Mouse (Mus musculus) ovary, adult 18-20 months (tissue): ENCODE results near the gene Sept3.

ENCODE experiments used
- DNase-seq: peaks from one replicate; pipeline ENCODE4 v3.0.0; 2022; ENCODE audit warnings: low spot score, mixed read lengths

The Sept3 gene

DNA sequence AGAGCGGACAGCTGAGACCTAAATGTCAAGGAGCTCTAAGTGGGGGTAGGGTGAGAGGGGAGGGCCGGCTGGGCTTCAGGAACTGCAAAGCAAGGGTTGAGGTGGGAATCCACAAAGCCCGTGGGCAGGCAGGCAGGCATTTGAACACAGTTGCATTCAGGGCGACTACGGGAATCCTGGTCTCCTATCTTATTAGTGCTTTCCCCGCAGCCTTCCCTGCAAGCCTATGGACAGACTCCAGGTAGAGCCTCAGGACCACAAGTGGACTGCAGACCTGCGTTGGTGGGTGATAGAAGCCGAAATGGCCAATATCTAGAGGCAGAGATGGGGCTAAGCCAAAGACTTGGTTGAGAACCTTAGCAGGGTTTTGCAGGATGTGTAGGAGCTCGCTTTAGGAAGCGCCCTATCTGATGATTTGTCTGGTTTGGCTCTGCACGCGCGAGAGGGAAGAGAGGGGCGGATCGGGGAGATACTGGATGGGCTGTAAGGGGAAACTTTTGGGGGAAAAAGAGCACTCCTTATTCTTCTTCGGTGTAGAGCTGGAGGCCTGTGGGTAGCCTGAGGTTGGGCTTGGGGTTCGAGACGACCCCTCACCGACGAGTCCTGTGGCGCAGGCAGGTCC lies 65.8 kb downstream of the Sept3 start:
- DNase-seq = no peak

DNA sequence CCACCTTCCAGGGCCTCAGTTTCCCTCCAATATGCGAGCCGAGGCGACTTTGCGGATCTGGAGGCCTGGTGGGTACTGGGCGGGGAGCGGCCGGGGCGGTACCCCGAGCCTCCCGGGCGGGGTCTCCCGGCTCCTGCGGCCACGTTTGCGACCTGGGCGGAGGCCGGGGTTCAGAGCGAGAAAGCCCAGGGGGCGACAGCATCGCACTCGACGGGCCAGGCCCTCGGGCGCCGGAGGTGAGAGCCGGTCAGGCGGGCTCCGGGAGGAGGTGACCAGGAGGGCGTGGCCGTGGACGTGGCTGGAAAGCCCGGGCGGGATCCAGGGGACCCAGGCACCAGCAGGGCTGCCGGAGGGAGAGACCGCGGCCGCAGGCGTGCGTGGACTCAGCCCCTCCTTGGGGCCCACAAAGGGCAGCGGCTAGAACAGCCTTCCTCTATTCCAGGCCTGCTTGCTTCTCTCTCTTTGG lies 66.4 kb downstream of the Sept3 start:
- DNase-seq = peak; percentile 36

DNA sequence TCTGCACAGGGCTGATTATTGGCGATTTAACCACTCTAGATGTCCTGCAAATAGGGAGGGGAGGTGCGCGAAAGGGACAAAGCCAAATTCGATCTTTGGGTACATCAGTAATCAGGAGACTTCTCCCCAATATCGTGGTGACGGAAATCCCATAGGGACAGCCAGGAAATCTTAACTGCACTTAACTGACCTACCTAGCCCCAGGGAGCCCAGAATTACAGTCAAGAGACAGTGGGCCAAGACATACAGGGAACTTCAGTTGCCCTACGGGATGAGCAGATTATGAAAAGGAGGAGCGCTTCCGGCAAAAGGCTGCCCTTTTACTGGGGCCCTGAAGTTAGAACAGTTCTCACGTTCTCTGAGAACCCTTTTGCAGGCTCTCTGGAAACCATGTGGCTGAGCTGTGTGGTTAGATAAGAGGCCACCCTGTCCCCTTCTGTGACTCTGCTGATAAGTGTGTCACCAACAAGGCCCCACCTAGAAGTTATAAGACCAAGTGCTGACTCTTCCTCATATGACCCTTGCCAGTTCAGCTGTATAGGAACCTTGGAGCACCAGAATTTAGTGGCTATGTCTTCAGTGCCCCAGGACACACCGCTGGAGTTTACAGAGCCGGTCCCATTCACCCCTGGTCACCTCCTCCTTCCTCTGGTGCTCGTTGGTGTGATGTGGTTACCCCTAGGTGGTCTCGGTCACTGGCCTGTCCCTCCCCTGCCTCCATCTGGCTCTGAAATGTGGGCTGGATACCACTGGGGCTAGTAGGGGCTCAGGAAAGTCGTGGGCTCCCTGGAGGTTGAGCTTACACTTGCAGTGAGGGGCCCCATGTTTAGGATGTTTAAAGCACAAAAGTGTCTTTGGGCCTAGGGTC lies 67.2 kb downstream of the Sept3 start:
- no peak for DNase-seq

DNA sequence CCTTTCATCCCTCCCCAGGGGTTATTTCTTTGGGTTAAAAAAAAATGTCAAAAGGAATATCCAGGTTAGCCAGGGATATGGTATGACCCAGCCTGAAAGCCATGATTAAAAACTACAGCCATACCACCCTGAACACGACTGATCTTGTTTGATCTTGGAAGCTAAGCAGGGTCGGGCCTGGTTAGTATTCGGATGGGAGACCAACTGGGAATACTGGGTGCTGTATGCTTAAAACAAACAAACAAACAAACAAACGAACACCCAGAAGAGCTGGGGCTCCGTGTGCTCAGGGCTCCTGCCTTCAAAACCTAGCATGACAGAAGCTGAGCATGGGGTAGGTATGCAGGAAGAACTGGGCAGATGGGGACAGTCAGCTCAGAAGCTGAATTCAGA lies 67.8 kb downstream of the Sept3 start:
- DNase-seq = no peak

DNA sequence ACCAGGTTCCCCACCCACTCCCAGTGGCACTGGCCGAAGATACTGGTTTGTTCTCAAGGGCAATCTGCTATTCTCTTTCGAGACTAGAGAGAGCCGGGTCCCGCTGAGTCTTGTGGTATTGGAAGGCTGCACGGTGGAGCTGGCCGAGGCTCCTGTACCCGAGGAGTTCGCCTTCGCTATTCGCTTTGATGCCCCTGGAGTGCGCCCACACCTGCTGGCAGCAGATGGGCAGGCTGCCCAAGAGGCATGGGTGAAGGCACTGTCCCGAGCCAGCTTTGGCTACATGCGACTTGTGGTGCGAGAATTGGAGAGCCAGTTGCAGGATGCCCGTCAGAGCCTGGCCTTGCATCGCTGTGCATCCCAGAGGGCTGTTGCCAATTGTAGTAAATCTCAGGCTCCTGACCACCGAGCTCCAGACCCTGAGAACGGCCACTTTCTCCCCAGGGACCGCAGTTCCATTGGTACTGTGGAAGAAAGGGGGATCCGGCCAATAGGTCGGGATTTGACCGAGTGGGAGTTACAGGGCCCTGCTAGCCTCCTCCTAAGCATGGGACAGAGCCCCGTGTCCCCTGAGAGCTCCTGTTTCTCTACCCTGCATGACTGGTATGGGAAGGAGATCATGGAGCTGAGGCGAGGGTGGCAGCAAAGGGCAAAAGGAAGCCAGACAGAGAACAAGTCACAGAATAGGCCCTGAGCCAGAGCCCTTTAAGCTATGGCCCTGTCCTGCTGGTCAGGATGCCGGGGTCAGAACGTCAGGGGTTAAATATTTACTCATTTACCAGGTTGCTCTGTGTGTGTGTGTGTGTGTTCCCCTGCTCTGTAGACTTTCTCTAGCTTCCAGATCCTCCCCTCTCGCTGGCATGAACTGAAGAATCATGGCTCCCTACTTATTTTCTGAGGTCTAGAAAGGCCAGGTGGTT lies 68.9 kb downstream of the Sept3 start:
- no peak for DNase-seq
